Mouse (Mus musculus): ENCODE data around the gene Hspa12a. TPM values are rescaled to one million over a fixed set of nuclear protein-coding genes. Genes with fewer than 3 reads are reported as not detected.

Hspa12a gene
- total RNA-seq, 2 experiments from 2014 or later = 256 to 270 TPM

GRCm38 (mm10) chr19:58762848-58763541 is 180.5 kb downstream of the Hspa12a start:
- peak; percentile 69 to 76 for DNase-seq (ENCODE audit: low spot score in 2 of 2)

DNA sequence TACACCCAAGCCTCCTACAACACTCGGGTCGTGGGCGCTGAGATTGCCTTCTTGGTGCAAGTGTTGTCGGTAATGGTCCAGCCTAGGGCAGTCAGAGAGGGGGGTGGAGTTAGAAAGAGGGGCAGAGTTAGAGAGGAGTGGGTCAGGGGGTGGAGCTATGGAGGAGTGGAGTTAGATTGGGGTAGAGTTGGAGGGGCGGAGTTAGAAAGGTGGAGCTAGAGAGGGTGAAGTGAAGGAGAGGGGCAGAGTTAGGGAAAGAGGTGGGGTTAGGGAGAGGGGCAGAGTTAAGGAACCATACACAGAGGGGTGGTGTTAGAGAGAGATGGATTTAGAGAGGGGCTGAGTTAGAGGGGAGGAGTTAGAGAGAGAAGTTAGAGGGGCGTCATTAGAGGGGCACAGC is 181.1 kb downstream of the Hspa12a start:
- DNase-seq (ENCODE audit: low spot score in 2 of 2) = no peak

GRCm38 (mm10) chr19:58759423-58759822 is 184.0 kb downstream of the Hspa12a start, which contains the start of gene Pnliprp2:
Pnliprp2 (plus strand) TSS chr19:58759719.
- DNase-seq (ENCODE audit: low spot score in 2 of 2) = no peak

GRCm38 (mm10) chr19:58758871-58759270 is 184.6 kb downstream of the Hspa12a start:
- no peak for DNase-seq (ENCODE audit: low spot score in 2 of 2)

GRCm38 (mm10) chr19:58751504-58751903 is 191.9 kb downstream of the Hspa12a start:
- DNase-seq (ENCODE audit: low spot score in 2 of 2) = no peak

- DNase-seq (ENCODE audit: low spot score in 2 of 2) = no peak
Observed at GRCm38 (mm10) chr19:58750822-58751221, 192.6 kb downstream of the Hspa12a start.

GRCm38 (mm10) chr19:58747498-58748000 is 195.9 kb downstream of the Hspa12a start:
- DNase-seq (ENCODE audit: low spot score in 2 of 2) = no peak

Small RNA genes lying within 50 kb of the gene (microRNA-seq; reads per million reads assigned to microRNA genes)
- gene Mir3086 = 8.6 to 13.9 reads per million in 2 experiments

Other genes with a start within 250 kb of the Hspa12a start
- gene Pnliprp1, start 214.8 kb downstream of the Hspa12a start, total RNA-seq (2021) = not detected
- not detected for gene Pnliprp2, start 183.9 kb downstream of the Hspa12a start, total RNA-seq (2021)
- gene 1700019N19Rik, start 149.2 kb downstream of the Hspa12a start, total RNA-seq (2021) = under 1 TPM; 0.35 to 0.41 TPM
- 1 to 10 TPM; 1.7 to 2.1 TPM for gene Eno4, start 229 bp downstream of the Hspa12a start, total RNA-seq (2021)
- gene Shtn1, start 132.4 kb upstream of the Hspa12a start, total RNA-seq (2021) = 10 to 100 TPM; 39.3 to 39.7 TPM
- 1 to 10 TPM; 1.2 to 2.4 TPM for gene Vax1, start 226.4 kb upstream of the Hspa12a start, total RNA-seq (2021)